Mouse (Mus musculus) ovary, postnatal 14 days (tissue): Measurements from ENCODE around the gene Kctd21.

Experiments
- DNase-seq: peaks from one replicate; pipeline ENCODE4 v3.0.0; 2022; ENCODE audit warnings: low spot score

Gene Kctd21

DNA sequence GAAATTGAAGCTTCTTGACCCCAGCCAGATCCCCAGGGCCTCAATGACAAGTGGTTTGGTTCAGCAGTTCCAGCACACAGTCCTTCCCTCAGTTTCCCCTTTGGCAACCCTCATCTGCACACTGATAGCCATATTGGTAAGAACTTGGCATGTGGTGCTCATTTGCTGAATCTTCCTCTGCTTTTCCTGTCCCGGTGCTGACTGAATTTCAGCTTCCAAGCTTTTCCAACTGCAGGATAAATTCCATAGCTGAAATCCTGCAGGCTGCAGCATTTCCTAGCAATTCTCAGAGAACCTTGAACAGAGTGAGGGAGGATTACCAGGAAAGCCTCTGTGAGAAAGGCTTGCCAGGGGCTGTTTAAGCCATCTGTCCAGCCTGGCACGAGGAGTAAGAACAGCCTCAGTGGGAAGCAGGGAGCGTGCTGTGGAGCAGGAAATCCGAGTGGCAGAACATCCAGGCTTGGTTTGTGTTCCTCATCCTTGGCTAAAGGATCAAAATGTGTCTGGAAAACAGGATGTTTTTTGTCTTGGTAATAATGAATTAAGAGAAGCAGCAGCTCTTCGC is 54.8 kb downstream of the Kctd21 start:
- no peak for DNase-seq

DNA sequence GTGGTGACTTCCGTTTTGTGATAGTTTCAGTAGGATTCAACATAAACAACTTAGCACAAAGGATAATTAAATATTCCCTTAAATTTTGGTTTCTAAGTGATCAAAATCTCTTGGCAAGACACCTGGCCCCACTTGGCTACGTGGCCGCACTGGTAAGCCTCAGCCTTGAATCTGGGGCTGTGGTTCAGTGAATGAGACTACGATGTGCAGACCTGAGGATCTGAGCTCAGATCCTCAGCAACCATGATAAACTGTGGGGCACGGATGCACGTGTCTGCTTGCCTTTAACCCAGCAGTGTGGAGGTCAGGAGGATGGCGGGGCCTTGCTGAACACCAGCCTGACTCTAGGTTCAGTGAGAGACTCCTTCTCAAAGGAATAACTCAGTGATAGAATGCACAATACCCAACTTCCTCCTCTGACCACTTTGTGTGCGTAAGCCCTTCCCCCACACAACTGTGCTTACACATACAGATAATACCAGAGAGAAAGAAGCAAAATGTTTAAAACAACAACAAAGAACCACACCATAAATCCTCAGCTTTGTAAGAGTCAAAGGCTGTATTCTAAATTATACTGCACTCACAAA is 55.5 kb downstream of the Kctd21 start:
- DNase-seq = no peak

DNA sequence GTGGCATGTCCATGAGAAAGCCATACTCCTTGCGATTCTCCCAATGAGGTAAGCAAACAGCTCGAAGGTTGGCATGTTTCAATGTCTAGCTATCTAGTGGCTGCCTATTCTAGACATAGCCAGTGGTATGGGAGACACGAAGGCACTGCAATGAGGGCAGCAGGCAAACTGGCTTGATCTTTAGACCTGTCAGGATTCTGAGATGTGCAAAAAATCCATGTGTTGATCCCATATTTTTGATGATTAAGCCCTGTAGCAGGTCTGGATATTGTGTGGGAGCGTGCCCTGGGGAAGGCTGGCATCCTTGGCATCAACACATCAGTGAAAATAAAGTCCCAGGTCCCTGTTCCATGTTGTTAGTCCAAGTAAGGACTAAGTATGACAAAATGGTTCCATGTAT is 56.4 kb downstream of the Kctd21 start:
- DNase-seq = no peak

DNA sequence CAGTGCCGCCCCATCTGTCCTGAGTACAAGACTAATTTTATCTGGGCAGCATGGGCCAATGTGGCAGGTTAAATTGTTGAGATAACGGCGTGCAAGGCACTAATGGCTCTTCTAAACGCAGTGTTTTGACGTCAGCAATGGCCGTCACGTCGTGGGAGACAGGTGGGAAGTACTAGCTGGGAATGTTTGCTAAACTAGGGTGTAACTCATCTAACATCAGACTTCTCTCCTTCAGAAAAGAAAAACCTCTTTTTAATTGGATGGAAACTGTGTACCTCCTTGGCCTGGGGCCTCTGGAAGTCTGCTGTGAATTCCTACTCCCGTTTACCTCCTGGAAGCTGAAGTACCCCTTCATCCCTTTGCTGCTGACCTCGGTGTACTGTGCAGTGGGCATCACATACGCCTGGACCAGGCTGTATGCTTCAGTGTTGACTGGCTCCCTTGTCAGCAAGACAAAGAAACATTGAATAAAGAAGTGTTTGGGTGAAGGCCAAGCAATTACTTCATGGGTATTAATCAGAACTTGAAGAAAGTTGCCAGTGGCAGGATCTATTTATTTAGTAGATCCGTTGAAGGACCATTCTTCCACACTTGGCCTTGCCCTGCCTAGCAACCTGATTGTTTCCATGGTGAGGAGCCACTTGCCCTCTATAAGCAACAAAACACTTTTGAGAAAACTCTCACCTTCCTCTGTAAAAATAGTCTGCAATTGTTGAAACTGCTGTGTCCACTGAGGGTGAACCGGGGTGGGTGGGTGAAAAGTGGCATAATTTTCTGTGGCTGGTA is 59.4 kb downstream of the Kctd21 start:
- peak; percentile 36 for DNase-seq

DNA sequence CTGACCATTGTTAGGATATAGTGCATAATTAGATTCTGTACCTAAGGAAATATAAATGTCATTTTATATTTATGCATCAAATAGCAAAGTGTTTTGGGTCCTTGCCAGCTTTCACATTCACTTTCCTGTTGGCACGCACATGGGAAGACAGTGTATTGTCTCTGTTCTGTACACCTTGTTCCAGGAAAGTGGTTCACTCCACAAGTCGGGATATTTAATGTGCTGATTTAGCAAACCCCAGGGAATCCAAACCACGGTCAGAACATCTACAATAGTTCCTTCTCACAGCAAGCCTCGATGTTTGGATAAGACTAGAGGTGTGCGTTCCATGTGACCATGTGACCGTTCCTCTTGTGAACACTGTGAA is 59.9 kb downstream of the Kctd21 start:
- no peak for DNase-seq

DNA sequence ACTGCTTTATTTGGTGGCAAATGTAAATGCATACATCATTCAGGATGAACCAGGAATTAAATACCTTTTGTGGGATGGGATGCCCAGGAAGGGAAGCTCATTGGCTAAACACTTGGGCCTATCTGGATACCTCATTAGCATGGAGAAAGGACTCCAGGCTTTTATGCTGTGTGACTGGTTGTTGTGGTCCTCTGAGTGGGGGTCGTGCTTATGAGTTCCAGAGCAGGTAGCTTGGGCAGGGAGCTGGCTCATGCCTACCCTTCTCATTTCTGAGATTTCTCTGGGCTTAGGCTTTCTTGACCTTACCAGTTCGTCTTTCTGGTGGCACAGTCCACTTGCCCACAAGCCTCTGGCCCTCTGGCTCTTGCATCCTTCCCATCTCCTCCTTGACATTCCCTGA is 62.2 kb downstream of the Kctd21 start:
- no peak for DNase-seq

DNA sequence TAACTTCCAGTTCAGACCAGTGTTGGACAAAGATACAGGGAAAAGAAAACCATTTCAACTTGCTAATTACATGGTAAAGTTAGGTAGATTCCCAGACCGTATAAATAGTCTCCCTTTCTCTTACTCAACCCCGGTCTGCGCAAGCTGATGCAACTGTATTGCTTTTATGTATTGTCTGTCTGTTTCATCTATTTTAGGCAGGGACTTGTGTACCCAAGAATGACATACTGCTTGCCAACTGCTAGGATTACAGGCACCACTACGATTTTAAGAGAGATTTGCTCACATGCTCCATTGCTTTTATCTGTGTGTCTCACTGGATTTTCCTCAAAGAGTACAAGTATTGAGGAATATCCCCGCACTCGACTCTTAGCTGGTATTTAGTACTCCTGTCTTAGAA is 66.8 kb downstream of the Kctd21 start:
- no peak for DNase-seq
